Mouse (Mus musculus) ovary, postnatal 36 days (tissue): ENCODE measurements around the gene Grk2.

ENCODE experiments used
- DNase-seq: peaks from one replicate; pipeline ENCODE4 v3.0.0; 2022; ENCODE audit warnings: low spot score, mixed read lengths

The Grk2 gene

DNA sequence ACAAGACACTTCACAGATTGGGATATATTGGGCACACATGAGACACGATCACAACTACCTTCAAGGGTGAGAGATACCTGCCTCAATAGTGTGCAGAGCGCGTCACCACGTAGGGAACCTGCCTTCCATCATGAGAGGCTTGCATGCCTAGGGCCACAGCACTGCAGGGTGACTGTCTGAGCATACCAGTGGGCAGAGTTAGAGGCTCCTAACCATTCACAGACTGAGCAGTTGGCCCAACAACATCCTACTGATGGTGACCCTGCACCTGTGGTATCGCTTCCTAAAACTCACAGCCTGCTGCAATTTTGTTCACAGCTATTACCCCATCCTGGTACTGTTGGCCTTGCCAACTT lies 2.4 kb downstream of the Grk2 start:
- DNase-seq = no peak

DNA sequence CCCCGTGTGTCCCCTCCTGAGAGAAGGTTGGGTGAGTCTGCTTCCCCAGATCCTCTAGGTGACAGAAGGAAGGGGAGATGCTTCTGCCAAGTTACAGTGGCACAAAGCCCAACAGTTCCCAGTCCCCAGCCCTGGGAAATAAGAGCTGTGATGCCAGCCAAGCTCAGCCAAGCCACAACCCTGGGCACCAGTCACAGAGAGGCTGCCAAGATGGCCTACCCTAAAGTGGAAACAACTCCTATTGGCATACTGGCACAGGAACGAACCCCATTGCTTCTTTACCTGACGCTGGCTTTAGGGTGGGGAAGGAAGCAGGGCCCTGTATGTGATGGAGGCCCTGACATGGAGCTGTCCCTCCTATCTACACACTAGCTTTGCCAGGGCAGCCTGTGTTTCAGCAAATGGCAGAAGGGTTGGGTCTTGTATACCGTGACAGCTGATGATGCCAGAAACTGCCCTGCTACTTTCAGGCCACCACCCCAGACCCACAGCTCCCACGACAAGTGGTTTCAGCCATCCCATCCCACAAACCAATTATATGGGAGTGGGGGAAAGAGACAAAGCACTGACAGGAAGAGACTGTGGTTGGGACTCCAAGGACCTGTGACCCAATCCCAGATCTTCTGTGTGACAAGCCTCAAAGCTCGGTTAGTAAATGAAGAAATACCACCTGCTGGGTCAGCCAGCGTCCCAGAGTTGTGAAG lies 2.9 kb downstream of the Grk2 start:
- DNase-seq = no peak

DNA sequence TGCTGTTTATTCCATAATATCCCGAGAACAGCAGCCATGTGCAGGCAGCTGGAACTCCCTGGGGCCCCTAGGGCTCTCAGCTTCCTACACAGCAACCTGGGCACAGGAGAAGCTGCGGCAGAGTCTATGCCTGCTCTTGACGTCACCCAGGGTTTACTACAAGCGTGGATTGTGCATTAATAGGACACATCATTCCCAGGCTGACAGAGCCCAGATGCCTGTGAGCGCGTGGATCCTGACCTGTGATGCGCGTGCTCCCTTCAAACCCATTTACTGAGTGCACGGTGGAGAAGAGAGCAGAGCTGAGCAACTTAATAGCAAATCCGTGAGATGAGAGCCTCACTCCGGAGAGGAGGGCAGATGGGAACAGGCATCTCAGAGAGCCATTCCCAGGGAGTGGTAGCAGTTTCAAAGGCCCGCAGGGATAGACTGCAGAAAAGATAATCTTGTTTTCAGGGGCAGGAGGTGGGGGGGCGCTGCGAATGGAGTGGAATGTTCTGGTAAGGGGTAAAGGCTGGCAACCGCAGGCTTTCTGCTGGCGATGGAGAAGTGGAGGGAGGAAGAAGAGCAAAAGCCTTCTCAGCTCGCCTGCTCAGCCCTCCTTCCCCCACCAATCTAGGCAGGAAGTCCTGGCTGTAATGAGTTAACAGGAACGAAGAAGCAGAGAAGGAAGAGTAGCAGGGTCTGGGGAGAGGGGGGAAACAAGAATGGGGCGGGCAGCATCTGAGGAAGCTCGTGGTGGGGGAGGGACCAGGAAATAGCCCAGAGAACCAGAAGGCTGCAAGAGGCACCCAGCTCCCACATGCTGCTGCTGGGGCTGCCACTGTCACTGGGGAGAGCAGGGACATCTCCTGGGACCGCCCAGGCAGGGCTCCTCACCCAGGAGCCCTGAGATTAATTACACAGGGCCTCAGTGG lies 4.0 kb downstream of the Grk2 start:
- DNase-seq = no peak

DNA sequence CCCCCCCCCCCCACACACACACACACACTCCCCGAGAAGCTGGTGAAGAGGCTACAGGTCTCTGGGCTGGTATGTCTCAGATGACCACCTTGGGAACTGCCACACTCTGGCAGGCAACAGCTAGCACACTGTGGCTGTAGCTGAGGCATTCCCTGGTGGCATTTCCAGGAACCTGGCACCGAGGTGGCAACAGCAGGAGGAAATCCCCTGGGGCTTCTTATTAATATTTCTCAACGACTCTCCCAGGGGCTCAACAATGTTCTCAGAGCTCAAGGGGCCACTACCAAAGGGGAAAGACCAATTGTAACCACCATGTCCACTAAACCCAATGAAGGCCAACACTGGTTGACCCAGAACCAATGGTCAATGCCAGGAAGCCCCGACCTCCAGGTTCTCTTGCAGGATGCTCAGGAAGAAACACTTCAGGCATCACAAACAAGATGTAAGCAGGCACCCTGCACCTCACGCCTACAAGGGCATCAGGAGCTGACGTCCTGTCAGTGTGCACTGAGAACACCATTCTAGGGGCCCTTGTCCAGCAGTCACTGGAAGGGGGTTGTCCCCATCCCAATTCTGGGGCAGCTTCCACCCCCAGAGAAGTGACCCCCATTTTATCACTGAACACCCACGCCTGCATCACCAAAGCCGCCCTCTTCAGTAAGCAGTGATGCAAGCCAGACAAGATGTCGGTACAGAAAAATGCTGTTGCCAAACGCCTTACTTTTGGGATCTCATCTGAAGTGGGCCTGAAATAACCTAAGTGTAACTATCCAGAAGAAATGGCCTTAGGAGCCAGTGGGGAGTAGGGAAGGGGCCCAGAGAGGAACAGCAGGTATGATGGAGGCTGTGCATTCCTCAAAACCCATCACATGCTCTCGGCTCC lies 4.9 kb downstream of the Grk2 start:
- DNase-seq = no peak

DNA sequence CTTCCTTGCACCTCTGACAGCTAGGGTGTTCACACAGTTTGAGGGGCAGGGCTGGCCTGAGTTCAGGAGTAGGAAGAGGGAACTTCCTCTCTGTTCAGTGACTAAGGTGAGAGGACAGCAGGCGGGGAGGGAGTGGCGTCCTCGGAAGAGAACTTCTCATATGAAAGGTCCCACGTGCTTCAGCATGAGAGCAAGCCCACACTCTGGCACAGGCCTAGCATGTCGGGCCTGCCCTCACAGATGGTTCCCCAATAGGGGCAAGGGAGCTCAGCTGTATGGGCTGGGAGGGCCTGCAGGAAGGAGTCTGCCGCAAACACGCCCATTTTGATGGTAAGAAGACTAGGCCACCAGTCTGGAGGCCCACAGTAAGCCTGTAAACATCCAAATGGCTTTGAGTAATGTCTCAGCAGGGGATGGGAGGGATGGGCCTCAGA lies 5.7 kb downstream of the Grk2 start:
- no peak for DNase-seq

DNA sequence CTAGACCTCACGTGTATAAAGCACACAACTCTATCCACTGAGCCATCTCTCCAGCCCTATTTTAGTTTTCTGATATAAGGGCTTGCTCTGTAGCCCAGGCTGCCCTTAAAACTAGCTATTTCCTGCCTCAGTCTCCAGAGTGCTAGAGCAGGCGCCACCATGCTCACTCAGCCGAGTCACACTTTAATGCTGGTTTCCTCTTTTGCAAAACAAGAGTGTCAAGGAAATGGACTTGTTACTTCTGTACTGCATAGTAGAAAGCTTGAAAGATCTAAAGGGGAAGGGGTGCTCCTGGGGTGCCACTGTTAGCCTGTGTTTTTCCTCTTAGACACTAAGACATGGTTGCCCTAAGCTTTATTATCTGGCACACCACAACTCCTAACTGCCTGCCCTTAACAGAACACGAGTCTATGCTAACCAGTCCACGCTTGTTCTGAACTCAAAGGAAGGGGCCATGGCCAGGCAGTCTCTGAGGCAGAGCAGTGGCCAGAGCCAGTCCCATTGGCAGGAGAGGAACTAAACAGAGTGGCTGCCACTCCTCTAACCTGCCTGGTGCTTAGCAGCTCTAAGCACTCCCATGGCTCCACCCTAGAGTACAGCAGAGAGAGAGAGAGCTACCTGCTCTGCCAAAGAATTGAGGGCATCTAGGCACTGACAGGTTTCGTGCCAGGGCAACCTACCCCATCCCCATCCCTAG lies 6.3 kb downstream of the Grk2 start:
- no peak for DNase-seq

DNA sequence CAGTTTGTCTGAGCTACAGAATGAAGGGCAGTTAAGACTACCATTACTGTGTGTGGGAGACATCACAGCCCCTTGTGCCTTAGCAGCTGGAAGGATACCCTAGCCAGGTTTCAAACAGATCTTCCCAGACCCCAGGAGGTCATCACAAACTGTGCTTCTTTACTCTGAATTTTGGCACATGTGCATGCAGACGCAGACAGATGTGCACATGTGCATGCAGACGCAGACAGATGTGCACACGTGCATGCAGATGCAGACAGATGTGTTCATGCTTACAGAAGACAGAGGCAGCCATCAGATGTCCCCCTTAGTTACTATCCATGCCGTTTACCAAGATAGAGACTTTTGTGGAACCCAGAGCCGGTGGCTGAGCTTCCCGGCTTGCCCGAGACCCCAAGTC lies 6.9 kb downstream of the Grk2 start:
- DNase-seq = no peak

DNA sequence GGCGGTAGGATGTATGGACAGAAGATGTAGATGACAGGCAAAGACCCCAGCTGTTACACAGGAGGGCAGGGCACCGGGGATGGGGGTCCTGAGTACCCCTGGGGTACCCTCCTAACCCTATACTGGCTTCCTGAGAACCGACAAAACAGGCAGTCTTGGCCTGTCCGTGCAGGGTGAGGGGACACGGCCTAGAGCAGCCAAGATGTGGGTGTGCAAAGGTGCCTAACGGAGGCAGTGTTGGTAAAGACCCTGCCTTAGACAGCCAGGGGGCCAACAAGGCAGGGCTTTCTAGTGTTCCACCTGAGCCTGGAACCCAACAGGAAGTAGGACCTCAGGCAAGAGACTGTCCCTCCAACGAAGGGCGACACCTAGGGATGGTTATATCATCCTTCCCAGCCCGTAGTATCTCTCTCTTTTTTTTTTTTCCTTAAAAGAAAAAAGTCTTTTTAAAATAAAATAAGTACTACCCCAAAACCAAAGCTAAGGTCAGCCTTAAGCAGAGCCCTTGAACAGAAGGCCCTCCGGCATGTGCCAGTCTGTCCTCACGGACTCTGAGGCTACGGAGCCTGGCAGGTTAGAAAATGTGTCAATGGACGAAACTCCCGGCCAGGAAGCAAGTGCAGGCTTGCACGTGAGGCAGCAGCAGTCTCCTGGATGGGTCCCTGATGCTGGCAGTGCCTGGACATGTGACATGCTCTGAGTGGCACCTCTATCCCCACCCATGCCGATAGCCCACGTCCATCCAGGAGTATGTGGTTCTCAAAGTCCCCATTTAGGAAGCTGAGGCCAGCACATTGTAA lies 7.5 kb downstream of the Grk2 start:
- DNase-seq = no peak

DNA sequence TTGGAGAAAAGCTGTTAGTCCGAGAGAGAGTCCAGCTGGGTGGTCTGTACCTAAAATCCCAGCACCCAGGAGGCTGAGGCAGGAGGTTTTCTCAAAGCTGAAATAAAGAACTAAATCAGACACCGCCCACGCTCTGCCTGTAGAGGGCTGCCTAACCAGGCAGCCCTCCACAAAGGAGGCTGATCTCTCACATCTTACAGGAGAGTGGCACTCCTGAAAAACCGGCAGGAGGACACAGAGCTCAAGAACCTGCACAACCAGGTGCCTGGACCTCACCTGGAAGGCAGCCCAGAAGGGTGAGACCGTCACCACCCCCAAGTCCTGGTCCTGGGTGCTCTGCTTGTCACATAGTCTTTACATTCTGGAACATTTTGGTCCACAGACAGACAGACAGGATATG lies 8.2 kb downstream of the Grk2 start:
- no peak for DNase-seq

DNA sequence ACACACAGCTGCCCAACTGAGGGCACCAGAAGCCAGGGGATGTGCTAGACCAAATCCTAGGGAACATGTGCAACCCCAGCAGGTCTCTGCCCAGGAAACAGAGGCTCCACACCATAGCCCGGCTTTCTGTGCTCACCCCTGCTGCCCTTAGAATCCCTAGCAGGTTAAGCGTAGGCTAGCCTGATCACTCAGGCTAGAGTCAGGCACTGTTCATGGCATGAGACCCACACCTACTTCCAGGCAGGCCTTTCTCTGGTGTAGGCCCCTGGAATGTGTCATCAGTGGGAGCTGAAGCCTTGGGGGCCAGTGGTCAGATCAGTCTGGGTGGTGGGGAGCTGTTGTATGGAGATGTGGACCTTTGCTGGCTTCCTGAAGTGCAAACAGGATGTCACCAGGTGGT lies 9.4 kb downstream of the Grk2 start:
- DNase-seq = no peak

DNA sequence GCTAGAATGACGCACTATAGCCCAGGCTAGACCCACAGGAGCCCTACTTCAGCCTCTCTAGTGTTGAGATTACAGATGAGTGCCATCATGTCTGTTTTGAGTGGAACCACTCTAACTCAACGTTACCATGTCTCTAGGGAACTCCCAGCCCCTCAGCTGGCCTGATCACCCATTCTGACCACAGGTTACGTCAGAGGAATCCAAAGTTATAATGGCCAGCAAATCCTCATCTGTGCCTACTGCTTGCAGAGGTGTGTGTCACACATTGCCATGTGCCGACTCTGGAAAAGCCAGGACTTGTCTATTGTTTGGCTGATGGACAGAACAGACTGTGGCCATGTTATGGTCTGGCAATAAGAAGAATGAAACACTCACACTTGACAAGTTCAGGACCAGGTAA lies 10.6 kb downstream of the Grk2 start:
- no peak for DNase-seq

DNA sequence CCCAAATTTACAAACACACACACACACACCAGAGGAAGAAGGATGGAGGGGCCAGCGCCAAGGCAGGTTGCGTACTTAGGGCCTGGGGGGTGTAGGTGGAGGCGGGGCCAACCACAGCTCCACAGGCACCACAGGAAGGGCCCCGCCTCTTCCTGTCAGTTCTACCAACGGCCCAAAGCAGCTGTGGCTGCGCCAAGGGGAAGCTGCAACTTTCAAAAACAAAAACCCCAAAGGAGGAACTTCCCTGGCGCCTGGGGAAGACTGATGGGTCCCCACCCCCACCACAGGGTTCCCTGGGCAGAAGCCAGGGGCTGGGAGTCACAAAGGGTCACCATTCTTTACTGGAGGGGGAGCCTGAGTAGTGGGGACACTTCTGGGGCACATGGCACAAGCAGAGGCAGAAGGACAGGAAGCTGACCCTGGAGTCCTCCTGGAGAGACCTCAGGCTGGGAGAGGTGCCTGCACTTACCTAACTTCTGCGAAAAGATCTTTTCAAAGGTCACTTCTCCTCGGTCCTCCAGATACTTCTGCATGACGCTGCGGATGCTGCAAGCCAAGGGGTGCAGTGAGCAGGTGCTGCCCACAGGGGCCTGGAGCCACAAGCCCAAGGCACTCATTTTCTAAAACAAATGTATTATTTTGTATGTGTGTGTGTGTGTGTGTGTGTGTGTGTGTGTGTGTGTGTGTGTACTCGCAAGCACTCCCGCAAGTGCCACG lies 11.5 kb downstream of the Grk2 start:
- DNase-seq = peak; percentile 30

DNA sequence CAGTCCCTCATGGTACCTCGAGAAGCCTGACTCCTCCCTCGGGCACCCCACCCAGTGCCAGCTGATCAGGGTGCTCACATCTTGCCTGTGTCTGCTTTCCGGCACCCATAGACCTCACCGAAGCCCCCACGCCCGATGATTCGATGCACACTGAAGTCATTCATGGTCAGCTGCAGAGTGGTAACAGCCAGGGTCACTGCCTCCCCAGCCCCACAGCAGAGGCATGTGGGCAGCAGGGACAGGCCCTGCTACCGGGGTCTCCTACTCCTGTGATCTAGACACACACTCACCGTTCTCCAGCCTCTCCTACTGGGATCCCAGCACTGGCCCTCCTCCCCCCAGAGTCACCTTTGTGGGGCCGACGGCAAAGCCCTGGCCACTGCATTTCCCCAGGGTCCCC lies 14.9 kb downstream of the Grk2 start:
- peak; percentile 3 for DNase-seq

DNA sequence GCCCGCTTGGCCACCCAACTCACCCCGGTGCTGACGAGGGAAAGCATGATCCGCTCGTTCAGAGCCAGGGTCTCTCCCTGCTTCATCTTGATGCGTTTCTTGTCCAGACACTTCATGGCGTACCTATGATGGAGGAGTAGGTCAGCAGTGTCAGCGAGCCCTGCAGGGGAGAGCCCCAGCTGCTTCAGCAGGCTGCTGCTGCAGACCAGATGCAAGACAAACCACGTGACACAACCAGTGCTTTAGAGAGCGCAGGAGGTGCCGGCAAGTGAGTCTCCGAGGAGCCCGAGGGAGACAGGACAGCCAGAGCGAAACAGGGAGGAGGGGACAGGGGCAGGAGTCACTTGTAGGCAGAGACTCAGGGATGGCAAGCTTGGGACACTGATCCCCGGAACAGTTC lies 15.3 kb downstream of the Grk2 start:
- no peak for DNase-seq

DNA sequence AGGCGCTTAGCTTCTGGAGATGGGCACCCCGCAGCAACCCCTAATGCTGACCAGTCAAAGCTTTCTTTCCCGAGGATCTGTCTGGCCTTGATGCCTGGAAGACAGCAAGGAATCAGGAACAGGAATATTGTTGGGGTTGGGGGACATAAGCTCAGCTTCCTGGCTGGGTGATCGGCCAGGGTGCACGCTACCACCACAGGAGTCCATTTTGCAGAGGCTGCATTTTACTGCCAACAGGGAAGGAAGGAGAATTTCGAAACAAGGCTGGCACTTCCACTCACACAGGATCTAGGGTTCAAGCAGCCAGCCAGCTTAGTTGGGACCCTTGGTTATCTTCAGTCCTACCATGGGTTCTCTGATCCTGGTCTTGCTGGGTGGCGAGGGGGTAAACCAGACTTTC lies 22.4 kb downstream of the Grk2 start:
- DNase-seq = no peak

DNA sequence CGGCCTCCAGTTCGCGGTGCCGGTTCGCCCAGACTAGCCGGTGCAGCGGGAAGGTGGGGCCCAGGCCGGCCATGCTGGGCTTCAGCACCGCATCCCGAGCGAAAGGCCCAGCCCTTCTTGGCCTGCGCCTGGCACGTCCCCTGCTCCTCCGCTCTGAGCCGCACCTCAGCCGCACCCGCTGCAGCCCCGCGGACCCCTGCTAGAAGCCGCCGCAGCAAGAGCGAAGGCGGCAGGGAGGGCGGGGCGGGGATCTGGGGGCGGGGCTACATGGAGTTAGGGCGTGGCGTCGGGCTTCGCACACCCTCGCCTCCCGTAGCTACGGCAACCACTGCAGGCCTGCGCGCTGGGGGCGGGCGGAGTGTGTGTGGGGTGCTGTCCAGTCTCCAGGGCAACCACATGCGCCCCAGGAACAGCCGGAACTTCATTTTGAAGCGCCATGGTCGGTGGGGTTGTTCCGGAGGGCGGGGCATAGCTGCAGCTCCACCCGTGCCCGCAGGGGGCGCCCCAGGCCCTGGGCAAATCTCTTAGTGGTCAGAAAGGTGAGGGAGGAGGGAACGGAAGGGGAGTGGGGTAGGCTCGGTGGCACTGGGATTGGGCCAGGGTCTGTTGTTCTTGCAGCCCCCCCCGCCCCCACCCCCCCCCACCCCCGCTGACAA lies 23.0 kb downstream of the Grk2 start, which contains the start of gene Ankrd13d:
Gene Ankrd13d (minus strand): TSS at position 240 of the 656 bp plus-strand sequence.
- DNase-seq = peak; percentile 87

DNA sequence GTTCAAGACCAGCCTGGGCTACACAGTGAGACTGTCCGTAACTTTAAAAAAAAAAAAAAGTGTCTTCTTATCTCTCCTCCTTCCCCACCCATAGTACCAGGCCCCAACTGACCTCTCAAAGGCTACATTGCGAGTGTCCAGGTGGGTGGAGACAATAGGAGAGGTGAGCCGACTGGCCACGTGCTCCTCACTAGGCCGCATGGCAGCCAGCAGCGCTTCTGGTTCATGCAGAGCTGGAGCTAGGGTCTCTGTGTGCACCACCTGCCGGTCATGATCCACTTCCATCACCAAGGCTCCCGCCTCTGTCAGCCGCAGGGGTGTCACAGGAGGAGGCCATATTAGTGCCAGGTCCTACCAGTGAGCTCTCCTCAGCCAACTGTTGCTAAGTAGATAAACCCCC lies 25.6 kb downstream of the Grk2 start:
- DNase-seq = no peak

DNA sequence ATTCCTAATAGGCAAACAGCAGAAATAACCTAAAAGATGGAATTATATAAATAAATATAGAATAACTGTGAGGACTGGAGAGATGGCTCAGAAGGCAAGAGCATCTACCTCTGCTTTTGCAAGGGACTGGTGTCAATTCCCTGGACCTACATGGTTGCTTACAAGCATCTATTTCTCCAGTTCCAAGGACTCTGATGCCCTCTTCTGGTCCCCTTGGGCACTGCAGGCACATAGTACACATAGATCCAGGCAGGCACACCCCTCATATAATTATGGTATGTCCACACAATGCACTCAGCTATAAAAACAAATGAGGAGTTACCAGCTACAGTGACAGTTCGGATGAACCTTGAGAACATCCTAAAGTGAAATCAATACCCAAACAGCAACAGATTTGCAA lies 26.5 kb downstream of the Grk2 start:
- no peak for DNase-seq

DNA sequence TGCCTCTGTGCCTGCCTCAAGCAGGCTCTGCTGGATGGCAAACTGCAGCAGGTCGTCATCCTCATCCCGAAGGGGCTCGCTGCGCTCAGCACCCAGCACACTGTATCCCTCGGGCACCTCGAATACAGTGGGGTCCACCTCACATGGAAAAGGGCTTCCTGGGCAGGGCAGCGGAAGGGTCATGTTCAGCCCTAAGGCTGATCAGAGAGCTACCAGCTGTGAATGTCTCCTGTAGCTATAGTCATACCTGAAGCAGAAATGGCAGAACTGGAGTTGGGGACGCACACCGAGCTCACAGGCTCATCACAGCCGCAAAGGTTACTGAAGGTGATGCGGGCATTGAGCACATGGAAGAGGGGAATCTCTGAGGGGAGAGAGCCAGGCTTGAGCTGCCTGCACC lies 35.0 kb downstream of the Grk2 start:
- DNase-seq = no peak

DNA sequence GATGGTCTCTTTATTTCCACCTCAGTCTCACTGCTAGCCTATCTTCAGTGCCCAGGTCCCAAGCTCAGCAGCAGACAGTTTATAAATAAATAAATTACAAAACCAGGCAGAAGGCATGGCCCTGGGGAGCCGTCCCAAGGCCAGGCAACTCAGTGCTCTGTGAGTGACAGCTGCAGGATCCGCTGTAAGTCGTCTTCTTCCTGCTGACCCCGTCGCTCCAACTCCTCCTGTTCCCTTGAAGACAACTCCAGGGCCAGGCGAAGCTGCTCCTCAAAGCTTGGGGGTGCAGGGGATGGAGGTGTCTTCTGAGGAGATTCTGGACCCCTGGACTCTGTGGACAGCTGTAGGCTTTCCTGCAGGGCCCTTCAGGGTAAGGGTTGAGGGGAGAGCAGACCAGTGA lies 35.8 kb downstream of the Grk2 start:
- DNase-seq = peak; percentile 5
